Mouse (Mus musculus) heart, postnatal 0 days (tissue): ENCODE measurements around the gene Tppp3. TPM values are rescaled to one million over a fixed set of nuclear protein-coding genes. Genes with fewer than 3 reads are reported as not detected.
A peak's percentile ranks its signal among the peaks of the same experiment; 100 is the strongest.

Experiments
- ATAC-seq: fragments of 200-750 bp; cut with Nextera tagmentation; 2 replicates; pipeline ENCODE4 v1.8.0; 2017; ENCODE audit warnings: low read depth, moderate number of reproducible peaks, moderate library complexity; ENCODE audit not compliant: insufficient read depth
- DNase-seq: peaks from one replicate; pipeline ENCODE4 v3.0.0-alpha.2; 2016; ENCODE audit warnings: low spot score
- H3K27ac ChIP-seq: fragments of 300-500 bp; sonication (generic); 2 replicates; pipeline ENCODE4 v1.5.1; 2014; ENCODE audit warnings: low read depth, mild to moderate bottlenecking
- H3K27me3 ChIP-seq: fragments of 300-500 bp; sonication (generic); 2 replicates; pipeline ENCODE4 v1.6.1; 2014; ENCODE audit warnings: low read length, mixed read lengths; ENCODE audit not compliant: control insufficient read depth, insufficient read depth
- H3K36me3 ChIP-seq: fragments of 300-500 bp; sonication (generic); replicated peaks from 2 replicates; pipeline ENCODE4 v1.6.1; 2014; ENCODE audit warnings: low read length, mixed read lengths; ENCODE audit not compliant: control insufficient read depth, insufficient read depth
- H3K4me1 ChIP-seq: fragments of 300-500 bp; sonication (generic); 2 replicates; pipeline ENCODE4 v1.6.1; 2014; ENCODE audit warnings: antibody characterized with exemption; ENCODE audit not compliant: control insufficient read depth, insufficient read depth
- H3K4me2 ChIP-seq: fragments of 300-500 bp; sonication (generic); 2 replicates; pipeline ENCODE4 v1.6.1; 2014; ENCODE audit warnings: low read depth, mild to moderate bottlenecking, low read length, moderate library complexity
- H3K4me3 ChIP-seq: fragments of 300-500 bp; sonication (generic); 2 replicates; pipeline ENCODE4 v1.5.1; 2014; ENCODE audit warnings: low read depth, low read length
- H3K9ac ChIP-seq: fragments of 300-500 bp; sonication (generic); replicated peaks from 2 replicates; pipeline ENCODE4 v1.6.1; 2014; ENCODE audit warnings: low read depth, low read length, mixed read lengths
- H3K9me3 ChIP-seq: fragments of 300-500 bp; sonication (generic); replicated peaks from 2 replicates; pipeline ENCODE4 v1.6.1; 2016; ENCODE audit warnings: low read length; ENCODE audit not compliant: control insufficient read depth
- CTCF ChIP-seq: IDR thresholded peaks from 2 replicates; pipeline ENCODE4 v1.5.1; 2016; ENCODE audit warnings: antibody characterized with exemption, control low read depth, low read depth
- EP300 ChIP-seq: IDR thresholded peaks from 2 replicates; pipeline ENCODE4 v1.6.1; 2016; ENCODE audit warnings: antibody characterized with exemption, low read depth
- WGBS: fragments of 180-500 bp; shearing (Covaris S2); extraction: QIAGEN DNeasy Blood & Tissue Kit; methylation state at CpG from one replicate; pipeline ENCODE4 v1.1.7; 2014; 5-methylcytosine and 5-hydroxymethylcytosine counted together
- polyA plus RNA-seq: library from polyadenylated mRNA; unstranded; fragments of >200 nt; fragmentation: Nextera tagmentation; extraction: Ambion mirVana; gene quantifications from 2 replicates; pipeline ENCODE4 v1.2.1, GENCODE M21; 2015
- total RNA-seq: library from RNA; depleted of rRNA; stranded (reverse); fragments of >200 nt; gene quantifications from 2 replicates; pipeline ENCODE4 v1.2.3, GENCODE M21; 2014; ENCODE audit warnings: low replicate concordance

Gene Tppp3
- total and polyA plus RNA-seq, 2 experiments from 2014 or later: 12.9 to 37.8 TPM

DNA sequence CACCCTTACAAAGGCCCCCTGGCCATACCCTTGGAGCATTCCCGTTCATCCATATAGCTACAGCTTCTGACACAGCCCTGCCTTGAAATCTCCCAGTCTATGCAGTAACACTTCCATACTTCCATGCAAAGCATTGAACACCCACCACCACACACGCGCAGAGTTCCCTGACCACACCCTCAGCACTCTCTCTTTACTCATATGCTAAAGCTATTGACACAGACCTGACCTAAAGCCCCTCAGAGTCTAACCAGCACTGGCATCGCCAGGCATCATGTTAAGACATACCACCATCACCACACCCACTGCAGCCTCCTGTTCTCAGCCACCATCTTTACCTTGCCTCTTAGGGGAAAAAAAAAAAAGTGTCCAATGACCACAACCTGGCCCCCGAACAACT is 1.1 kb downstream of the Tppp3 start:
- H3K4me2 ChIP-seq: peak overlapping the region; percentile 64
- ATAC-seq: no peak

GRCm38 (mm10) chr8:105469816-105470215 is 1.5 kb downstream of the Tppp3 start:
- ATAC-seq (no peak), DNase-seq (no peak)
- 88% methylated on average over 5 of the region's 5 CpGs for WGBS
- Histone ChIP-seq H3K4me2 (peak overlapping the region; percentile 64; the same call in 1 of the 2 replicates), H3K27ac (no peak overlapping the region), H3K9me3 (no peaks in the 10 kb centered on the region), H3K4me1 (peaks cover 30% of the 10 kb centered on the region), H3K36me3 (peaks cover 10% of the 10 kb centered on the region; the same call in 1 of the 2 replicates), H3K4me3 (no peak overlapping the region), H3K27me3 (no peaks in the 10 kb centered on the region), H3K9ac (no peak overlapping the region)
- TF ChIP-seq CTCF (no peak), EP300 (no peak)

More for the DNA sequence above, 1.1 kb downstream of the Tppp3 start:
- Histone ChIP-seq H3K4me3 (no peak overlapping the region), H3K9me3 (no peaks in the 10 kb centered on the region), H3K4me1 (peaks cover 30% of the 10 kb centered on the region), H3K36me3 (peaks cover 10% of the 10 kb centered on the region; the same call in 1 of the 2 replicates), H3K9ac (no peak overlapping the region), H3K27me3 (no peaks in the 10 kb centered on the region), H3K27ac (no peak overlapping the region)
- no peak for TF ChIP-seq EP300
- no peak for TF ChIP-seq CTCF
- no peak for DNase-seq
- WGBS: 84% methylated on average over 5 of the region's 5 CpGs

- TF ChIP-seq CTCF: no peak
- no peak for TF ChIP-seq EP300
- 53% methylated on average over 6 of the region's 6 CpGs for WGBS
- no peak overlapping the region for H3K4me3 ChIP-seq
- peaks cover 10% of the 10 kb centered on the region; the same call in 1 of the 2 replicates for H3K36me3 ChIP-seq
- no peak overlapping the region for H3K4me2 ChIP-seq
- no peak for ATAC-seq
- no peak overlapping the region for H3K27ac ChIP-seq
- no peaks in the 10 kb centered on the region for H3K27me3 ChIP-seq
- H3K4me1 ChIP-seq: peaks cover 24% of the 10 kb centered on the region
- no peak for DNase-seq
- no peak overlapping the region for H3K9ac ChIP-seq
- H3K9me3 ChIP-seq: no peaks in the 10 kb centered on the region
Observed at GRCm38 (mm10) chr8:105469041-105469695, 2.2 kb downstream of the Tppp3 start.

DNA sequence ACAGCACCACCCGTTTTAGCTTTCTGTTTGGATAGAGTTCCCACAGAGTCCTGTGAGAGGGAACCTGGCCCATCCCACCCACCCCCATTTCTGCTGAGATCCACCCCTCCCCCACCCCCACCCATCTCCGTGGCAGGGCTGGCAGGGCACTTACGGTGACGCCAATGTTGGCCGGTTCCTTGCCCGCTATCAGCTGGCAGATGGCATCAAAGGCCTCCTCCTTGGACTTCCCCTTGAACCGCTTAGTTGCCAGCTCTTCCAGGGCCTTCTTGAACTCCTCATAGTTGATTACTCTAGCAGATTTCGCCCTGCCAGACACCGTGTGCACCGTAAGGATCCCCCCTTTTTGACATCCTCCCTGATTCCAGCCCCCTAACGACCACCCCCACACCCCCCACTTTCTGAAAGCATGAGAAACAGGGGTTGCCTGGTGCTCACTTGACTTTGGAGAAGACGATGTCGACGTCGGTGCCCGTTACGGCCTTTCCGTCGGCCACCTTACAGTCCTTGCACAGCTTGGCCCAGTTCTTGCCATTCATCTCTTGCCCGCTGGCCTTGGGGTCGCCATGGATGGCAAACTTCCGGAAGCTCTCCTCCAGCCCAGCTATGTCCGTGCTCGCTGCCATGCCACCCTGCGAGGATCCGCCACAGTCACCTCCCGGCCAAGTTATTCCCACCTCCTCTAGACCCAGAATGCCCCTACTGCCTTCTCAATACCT is 3.2 kb downstream of the Tppp3 start:
- no peak for DNase-seq
- WGBS: 93% methylated on average over 27 of the region's 27 CpGs
- no peak overlapping the region for H3K9ac ChIP-seq

DNA sequence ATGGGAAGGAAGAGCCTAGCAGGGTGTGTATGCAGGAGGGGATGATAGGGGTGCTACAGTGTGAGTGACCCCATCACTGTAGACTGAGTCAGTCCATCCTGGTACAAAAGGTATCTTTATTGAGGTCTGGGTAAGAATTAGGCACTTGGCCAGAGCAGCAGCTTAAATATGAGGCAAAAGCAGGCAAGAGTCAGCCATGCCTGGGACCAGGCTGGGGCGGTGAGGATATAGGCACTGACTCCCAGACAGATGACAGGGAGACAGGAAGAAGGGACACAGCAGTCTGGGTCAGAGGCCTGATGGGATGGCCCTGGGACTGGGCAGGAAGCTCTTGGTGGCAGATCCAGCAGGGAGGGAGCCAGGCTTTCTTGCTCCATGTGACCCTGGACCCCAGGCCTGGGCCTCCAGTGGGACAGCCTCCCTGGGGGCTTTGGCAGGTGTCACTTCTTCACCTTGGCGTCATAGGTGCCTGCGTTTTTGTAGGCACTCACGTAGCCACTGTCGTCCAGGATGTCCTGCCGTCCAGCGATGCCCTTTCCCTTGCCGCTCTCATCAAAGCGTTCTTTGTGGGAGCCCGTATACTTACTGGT is 3.8 kb downstream of the Tppp3 start:
- H3K9me3 ChIP-seq: no peaks in the 10 kb centered on the region
- TF ChIP-seq CTCF (no peak), EP300 (no peak)
- H3K4me3 ChIP-seq: no peak overlapping the region
- peaks cover 6% of the 10 kb centered on the region; the same call in 1 of the 2 replicates for H3K36me3 ChIP-seq
- H3K27ac ChIP-seq: no peak overlapping the region
- 92% methylated on average over 10 of the region's 10 CpGs for WGBS
- H3K4me1 ChIP-seq: peaks cover 19% of the 10 kb centered on the region
- ATAC-seq: no peak
- H3K4me2 ChIP-seq: no peak overlapping the region
- no peak overlapping the region for H3K9ac ChIP-seq
- no peak for DNase-seq
- H3K27me3 ChIP-seq: no peaks in the 10 kb centered on the region

More for the DNA sequence above, 3.2 kb downstream of the Tppp3 start:
- Histone ChIP-seq H3K27me3 (no peaks in the 10 kb centered on the region), H3K36me3 (peaks cover 10% of the 10 kb centered on the region; the same call in 1 of the 2 replicates), H3K4me3 (no peak overlapping the region), H3K9me3 (no peaks in the 10 kb centered on the region), H3K4me1 (peaks cover 19% of the 10 kb centered on the region), H3K27ac (no peak overlapping the region), H3K4me2 (no peak overlapping the region)
- no peak for ATAC-seq
- TF ChIP-seq CTCF (no peak), EP300 (no peak)
